Mouse (Mus musculus): ENCODE measurements around the gene Csnk1e.

Gene Csnk1e

GRCm38 (mm10) chr15:79443856-79444410, 11.4 kb downstream of the Csnk1e start:
- DNase-seq (ENCODE audit: low spot score in 2 of 2) = no peak

DNA sequence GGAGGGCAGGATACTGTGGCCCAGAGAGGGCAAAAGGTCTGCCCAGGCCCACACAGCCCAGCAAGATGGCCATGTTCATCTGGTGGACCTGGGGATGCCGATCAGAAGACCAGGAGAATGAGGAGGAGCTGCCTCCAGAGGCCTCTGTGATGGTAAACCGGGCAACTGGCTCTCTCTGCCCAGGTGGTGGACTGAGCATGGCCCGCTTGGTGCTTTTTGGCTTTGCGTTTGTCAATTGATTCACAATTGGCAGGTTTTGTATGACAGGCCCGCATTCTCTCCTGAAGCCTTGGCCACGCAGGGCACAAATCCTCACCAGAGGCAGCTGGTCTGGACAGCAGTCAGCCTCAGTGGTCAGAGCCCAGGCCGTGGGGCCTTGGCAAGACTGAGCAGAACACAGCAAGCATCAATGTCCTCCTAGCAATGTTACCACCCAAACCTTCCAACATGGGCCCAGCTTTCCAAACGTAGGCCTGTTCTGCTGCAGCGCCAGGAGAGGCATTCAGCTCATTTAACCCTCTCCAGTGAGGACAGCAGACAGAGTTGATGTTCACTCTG, 12.3 kb downstream of the Csnk1e start:
- DNase-seq (ENCODE audit: low spot score in 2 of 2) = no peak

- no peak for DNase-seq (ENCODE audit: low spot score in 2 of 2)
These were observed 13.1 kb downstream of the Csnk1e start for GRCm38 (mm10) chr15:79442257-79442611.

DNA sequence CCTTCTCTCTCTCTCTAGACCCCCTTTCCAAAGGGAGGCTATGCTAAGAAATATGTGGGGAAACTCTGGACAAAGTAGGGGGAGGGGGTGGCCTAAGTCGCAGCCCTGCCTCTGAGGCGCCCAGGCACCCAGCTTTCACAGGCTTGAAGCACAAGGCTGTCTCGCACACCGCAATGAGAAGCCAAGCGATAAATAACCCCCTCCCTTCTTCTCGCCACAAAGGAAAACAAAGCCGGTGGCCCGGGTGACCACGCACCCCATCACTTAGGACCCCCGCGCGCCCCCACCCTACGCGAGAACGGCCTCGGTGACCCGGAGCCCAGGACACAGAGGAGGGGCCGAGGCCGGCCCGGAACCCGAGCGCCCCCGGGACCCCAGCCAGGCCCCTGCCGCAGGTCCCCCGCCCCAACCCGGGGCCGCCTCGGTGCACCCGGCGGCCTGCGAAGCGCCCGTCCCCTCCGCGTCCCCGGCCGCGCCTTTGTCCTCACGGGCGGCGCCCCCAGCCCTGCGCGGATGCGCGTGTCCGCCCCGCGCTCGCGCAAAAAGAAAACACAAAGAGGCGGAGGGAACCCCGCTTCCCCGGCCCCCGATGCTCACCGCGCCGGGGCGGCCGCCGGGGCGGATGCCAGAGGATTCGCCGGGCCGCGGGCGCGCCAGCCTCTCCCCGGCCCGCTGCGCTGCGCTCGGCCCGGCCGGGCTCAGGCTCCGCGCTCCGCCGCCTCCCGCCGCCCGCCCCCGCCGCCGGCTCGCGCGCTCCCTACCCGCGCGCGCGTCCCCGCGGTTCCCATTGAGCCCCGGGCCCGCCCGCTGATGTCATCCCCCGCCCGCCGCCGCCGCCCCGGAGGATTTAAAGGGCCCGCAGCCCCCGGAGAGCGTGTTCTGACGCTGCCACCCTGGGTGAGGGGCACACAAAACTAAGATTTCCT, 13.8 kb downstream of the Csnk1e start:
- DNase-seq (ENCODE audit: low spot score in 2 of 2) = peak; percentile 80 to 81

DNA sequence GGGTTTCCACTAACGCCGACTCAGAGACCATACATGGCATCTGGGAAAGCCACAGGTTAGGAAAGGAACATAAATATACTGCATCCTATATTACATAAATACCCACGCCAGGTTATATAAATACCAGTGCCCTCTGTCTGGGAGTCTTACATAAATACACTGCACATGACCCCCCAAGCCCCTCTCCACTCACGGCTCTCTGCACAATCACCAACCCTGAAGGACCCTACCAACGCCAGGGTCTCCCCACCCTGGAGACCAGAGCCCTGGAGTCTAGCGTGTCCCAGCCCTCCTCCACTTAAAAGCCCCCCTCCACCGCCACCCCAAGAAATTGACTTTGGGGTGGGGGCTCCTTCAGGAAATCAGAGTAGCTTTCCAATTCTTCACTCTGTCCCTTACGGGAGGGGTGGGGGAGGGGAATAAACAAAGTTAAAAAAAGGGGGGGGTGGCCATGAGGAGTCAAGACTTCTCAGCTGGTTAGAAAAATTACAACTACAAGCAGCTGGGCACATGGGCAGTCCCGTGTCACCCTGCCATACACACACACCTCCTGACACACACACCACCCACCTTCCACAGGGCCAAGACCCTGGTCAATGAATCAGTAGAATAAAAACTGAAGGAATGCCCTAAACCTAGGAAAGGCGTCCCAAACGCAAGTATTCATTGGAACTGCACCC, 14.6 kb downstream of the Csnk1e start:
- DNase-seq (ENCODE audit: low spot score in 2 of 2) = no peak

- DNase-seq (ENCODE audit: low spot score in 2 of 2) = peak in 1 of 2 experiments; percentile 72
These were observed 15.1 kb downstream of the Csnk1e start for GRCm38 (mm10) chr15:79440223-79440622.

GRCm38 (mm10) chr15:79439386-79439785, 16.0 kb downstream of the Csnk1e start:
- DNase-seq (ENCODE audit: low spot score in 2 of 2) = no peak

- DNase-seq (ENCODE audit: low spot score in 2 of 2) = no peak
These were observed 16.6 kb downstream of the Csnk1e start for GRCm38 (mm10) chr15:79438816-79439215.

DNA sequence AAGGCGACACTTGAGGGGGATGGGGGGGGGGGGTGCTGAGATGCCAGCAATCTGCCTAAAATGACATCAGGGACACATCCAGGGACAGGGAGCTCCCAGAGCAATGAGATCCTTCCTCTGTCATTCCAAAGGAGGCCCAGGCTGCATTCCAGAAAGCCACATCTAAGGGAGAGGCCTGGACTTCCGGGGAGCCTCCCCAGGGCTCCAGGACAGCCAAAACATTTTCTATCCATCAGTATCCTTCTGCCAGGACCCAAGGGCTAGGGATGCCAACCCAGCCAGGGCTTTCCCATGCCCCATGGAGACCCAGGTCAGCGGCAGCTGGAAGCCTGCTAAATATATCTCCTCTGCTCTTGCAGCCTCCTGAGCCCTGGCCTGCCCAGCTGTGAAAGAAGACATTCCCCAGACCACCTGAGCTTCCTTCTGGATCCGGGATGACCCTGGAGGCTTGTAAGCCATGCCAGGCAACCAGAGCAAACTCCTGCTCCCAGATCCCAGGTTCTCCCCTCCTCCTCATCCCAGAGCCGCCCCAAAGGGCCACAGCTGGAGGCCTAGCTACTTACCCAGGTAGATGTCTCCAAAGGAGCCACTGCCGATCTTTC, 17.1 kb downstream of the Csnk1e start:
- no peak for DNase-seq (ENCODE audit: low spot score in 2 of 2)

GRCm38 (mm10) chr15:79437541-79438208, 17.7 kb downstream of the Csnk1e start:
- no peak for DNase-seq (ENCODE audit: low spot score in 2 of 2)

GRCm38 (mm10) chr15:79436481-79436921, 18.9 kb downstream of the Csnk1e start:
- no peak for DNase-seq (ENCODE audit: low spot score in 2 of 2)

- no peak for DNase-seq (ENCODE audit: low spot score in 2 of 2)
These were observed 20.1 kb downstream of the Csnk1e start for GRCm38 (mm10) chr15:79435191-79435671.

DNA sequence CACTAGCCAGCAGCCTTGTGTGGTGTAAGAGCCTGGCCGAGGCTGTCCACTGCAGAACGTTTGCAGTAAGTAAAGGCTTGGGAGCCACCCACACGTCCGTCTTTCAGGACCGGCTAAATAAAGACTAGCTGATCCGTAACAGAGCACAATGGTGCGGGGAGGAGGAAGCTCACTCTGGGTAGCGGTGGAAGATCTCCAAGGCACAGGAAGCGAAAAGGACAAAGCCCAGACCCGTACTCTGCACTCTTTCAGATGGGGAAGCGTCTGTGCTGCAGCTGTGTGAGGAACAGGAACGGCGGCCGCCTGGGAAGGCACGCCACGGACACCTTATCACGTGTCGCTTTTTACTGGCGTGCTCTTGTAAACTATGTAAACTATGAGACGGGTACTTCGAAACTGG, 22.5 kb downstream of the Csnk1e start:
- DNase-seq (ENCODE audit: low spot score in 2 of 2) = no peak

DNA sequence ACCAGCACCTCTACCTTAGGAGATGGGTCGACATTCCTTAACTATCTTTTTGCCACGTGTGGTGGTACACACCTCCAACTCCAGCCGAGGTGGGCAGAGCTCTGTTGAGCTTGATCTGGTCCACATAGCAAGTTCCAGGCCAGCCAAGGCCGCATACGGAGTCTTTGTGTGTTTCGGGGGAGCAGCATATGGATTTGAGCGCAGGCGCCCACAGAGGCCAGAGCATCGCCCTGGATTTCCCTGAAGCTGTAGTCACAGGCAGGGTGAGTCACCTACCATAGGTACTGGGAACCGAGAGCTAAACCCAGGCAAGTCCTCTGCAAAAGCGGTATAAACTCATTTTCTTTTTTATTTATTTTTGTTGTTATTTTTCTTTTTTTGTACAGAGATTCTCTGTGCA, 23.0 kb downstream of the Csnk1e start:
- DNase-seq (ENCODE audit: low spot score in 2 of 2) = no peak

GRCm38 (mm10) chr15:79431925-79432324, 23.4 kb downstream of the Csnk1e start:
- no peak for DNase-seq (ENCODE audit: low spot score in 2 of 2)

- no peak for DNase-seq (ENCODE audit: low spot score in 2 of 2)
These were observed 24.8 kb downstream of the Csnk1e start for GRCm38 (mm10) chr15:79430461-79431000.

DNA sequence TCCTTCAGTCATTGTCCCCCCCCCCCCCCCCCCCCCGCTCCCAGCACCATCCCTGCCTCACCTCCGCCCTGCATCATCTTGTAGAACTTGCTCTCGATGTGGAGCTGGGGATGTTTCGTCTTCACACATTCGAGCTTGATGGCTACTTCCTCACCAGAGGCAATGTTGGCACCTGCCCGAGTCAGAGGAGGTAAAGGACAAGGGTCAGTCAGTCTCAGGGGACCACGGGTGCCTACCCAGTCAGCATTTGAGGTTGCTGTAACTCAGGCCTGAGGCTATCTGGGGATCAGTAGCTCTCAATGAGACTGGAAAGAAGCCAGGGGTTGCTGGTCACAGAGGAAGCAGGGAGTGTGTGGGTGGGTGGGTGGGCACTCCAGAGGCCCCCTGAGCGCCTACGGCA, 25.4 kb downstream of the Csnk1e start:
- no peak for DNase-seq (ENCODE audit: low spot score in 2 of 2)

- DNase-seq (ENCODE audit: low spot score in 2 of 2) = no peak
These were observed 25.8 kb downstream of the Csnk1e start for GRCm38 (mm10) chr15:79429527-79429926.

DNA sequence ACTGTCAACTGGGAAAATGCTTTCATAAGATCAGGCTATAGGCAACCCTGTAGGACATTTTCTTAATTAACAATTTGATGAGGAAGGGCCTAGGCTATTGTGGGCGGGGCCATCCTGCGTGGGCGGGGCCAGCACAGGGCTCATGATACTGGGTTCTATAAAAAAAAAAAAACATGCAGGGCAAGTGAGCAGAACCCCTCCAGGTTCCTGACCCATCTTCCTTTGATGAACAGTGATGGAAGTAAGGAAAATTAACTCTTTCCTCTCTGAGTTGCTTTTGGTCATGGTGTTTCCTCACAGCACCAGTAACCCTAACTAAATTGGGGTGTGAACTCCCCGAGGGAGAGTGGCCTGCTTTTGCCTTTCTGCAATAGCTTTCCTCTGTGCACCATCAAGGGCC, 26.8 kb downstream of the Csnk1e start:
- DNase-seq (ENCODE audit: low spot score in 2 of 2) = no peak

DNA sequence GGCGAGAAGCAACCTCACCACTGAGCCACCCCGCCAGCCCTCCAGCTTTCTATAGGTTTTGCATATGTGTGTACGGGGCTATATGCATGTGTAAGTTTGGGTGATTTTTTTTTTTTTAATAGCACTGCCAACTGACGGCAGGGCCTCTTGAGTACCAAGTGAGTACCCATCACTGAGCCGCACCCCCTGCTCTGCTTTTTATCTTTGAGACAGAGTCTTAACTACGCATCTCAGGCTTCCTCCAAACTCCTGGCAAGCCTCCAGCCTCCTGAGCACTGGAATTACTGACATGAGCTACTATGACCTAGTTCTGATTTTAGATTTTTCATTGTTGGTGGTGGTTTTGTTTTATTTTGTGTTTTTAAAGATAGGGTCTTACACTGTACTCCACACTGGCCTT, 27.9 kb downstream of the Csnk1e start:
- no peak for DNase-seq (ENCODE audit: low spot score in 2 of 2)

- DNase-seq (ENCODE audit: low spot score in 2 of 2) = no peak
These were observed 29.9 kb downstream of the Csnk1e start for GRCm38 (mm10) chr15:79425516-79425915.
